Comparison of ENCODE assay signal across 19 mouse cellular contexts in genomic region chr19:10739916-10740315, GRCm38 (mm10). TPM values are rescaled to one million over a fixed set of nuclear protein-coding genes. Genes with fewer than 3 reads are reported as not detected.
"Had no signal": no experiment of that assay in that cellular context is flagged by ENCODE, and none has a peak within 500 bp of the region (broad histone marks: within the 10 kb centered on the region; RNA-seq: fewer than 3 reads in every experiment).

No protein-coding gene starts in this region.

- H3K27ac ChIP-seq: limb, embryonic 10.5 days; limb, embryonic 13.5 days; liver, embryonic 12.5 days; liver, embryonic 15.5 days; lung, embryonic 15.5 days; neural tube, embryonic 12.5 days; neural tube, embryonic 15.5 days had no signal

- DNase-seq: kidney, adult 18-20 months; kidney, adult 9 months; kidney, postnatal 14 days; kidney, postnatal 4 days; liver; lung, adult 18-20 months; lung, postnatal 14 days; midbrain, embryonic 14.5 days; retina, postnatal 1 day had no signal

- H3K4me3 ChIP-seq: limb, embryonic 10.5 days; limb, embryonic 13.5 days; liver, embryonic 12.5 days; liver, embryonic 15.5 days; lung, embryonic 15.5 days; neural tube, embryonic 12.5 days; neural tube, embryonic 15.5 days had no signal

- ATAC-seq: intestine, embryonic 16.5 days; liver, embryonic 12.5 days had no signal

- H3K4me1 ChIP-seq: liver, embryonic 15.5 days; neural tube, embryonic 12.5 days; neural tube, embryonic 15.5 days had no signal

- H3K36me3 ChIP-seq: limb, embryonic 10.5 days; limb, embryonic 13.5 days; liver, embryonic 12.5 days; liver, embryonic 15.5 days; lung, embryonic 15.5 days; neural tube, embryonic 12.5 days; neural tube, embryonic 15.5 days had no signal

- H3K27me3 ChIP-seq: limb, embryonic 13.5 days; liver, embryonic 12.5 days; liver, embryonic 15.5 days; lung, embryonic 15.5 days; neural tube, embryonic 12.5 days; neural tube, embryonic 15.5 days had no signal

RNA-seq across cellular contexts. Expression of gene Cd5, which starts 1.1 kb away (rescaled TPM):
- total RNA-seq: layer of hippocampus, adult 18-20 months; megakaryocyte progenitor cell, adult 5-6 weeks had no signal
- polyA plus RNA-seq: intestine, embryonic 16.5 days; liver, embryonic 12.5 days; liver, embryonic 15.5 days had no signal
